Mouse (Mus musculus) kidney, adult 2 months (tissue): ENCODE data around the gene Zmym6. TPM values are rescaled to one million over a fixed set of nuclear protein-coding genes. Genes with fewer than 3 reads are reported as not detected.

Source experiments
- DNase-seq: peaks from one replicate; pipeline ENCODE4 v3.0.0; 2021
- H3K27ac ChIP-seq: fragments of 200-500 bp; 2 replicates; pipeline ENCODE4 v1.5.1; 2012; ENCODE audit warnings: low read depth, low read length, control low read depth, inconsistent platforms; ENCODE audit not compliant: insufficient read depth
- H3K27me3 ChIP-seq: fragments of 200-500 bp; replicated peaks from 2 replicates; pipeline ENCODE4 v1.6.1; 2012; ENCODE audit warnings: mild to moderate bottlenecking, moderate library complexity, low read length, inconsistent platforms; ENCODE audit not compliant: control insufficient read depth, insufficient read depth
- H3K36me3 ChIP-seq: fragments of 200-500 bp; 2 replicates; pipeline ENCODE4 v1.6.1; 2012; ENCODE audit warnings: mild to moderate bottlenecking, moderate library complexity, low read length, inconsistent platforms; ENCODE audit not compliant: control insufficient read depth, insufficient read depth
- H3K4me1 ChIP-seq: fragments of 200-500 bp; 2 replicates; pipeline ENCODE4 v1.6.1; 2011; ENCODE audit warnings: low read length; ENCODE audit not compliant: control insufficient read depth, insufficient read depth
- H3K4me3 ChIP-seq: fragments of 200-500 bp; 2 replicates; pipeline ENCODE4 v1.5.1; 2011; ENCODE audit warnings: mild to moderate bottlenecking, low read depth, low read length, control low read depth; ENCODE audit not compliant: insufficient read depth
- CTCF ChIP-seq: fragments of 200-500 bp; conservative IDR thresholded peaks from 2 replicates; pipeline ENCODE4 v1.5.1; 2011; ENCODE audit warnings: low read depth, mild to moderate bottlenecking, control low read depth, low read length, moderate library complexity, mixed read lengths; ENCODE audit not compliant: insufficient read depth, insufficient read length
- POLR2A ChIP-seq: fragments of 200-500 bp; IDR thresholded peaks from one replicate; pipeline ENCODE4 v1.6.1; 2011; ENCODE audit warnings: low read depth, low read length, control low read depth
- whole genome bisulfite sequencing: fragments of 180-500 bp; shearing (Covaris S2); methylation state at CpG from one replicate; pipeline ENCODE4 v1.1.7; 2018; 5-methylcytosine and 5-hydroxymethylcytosine counted together
- polyA plus RNA-seq: library from polyadenylated mRNA; depleted of rRNA; stranded (reverse); fragments of >200 nt; gene quantifications from 2 replicates; pipeline ENCODE4 v1.2.3, GENCODE M21; 2012

Zmym6 gene
- polyA plus RNA-seq, 1 experiment: 5.3 TPM

DNA sequence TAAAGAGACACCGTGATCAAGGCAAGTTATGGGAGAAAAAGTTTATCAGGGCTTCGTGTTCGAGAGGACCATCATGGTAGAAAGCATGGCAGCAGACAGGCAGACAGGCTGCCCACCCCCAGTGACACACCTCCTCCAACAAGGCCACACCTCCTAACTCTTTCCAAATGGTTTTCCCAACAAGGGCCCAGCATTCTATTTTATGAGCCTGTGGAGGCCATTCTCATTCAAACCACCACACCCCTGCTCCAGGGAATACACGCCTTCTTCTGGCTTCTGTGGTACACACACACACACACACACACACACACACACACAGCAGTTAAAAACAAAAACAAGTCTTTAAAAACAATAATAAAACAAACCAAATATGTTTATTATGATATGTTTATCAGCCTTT, 80.6 kb downstream of the Zmym6 start:
- DNase-seq: no peak
- TF ChIP-seq POLR2A (no peak), CTCF (no peak)
- WGBS: 84% methylated on average over 4 of the region's 4 CpGs
- Histone ChIP-seq H3K36me3 (no peaks in the 10 kb centered on the region), H3K4me1 (no peaks in the 10 kb centered on the region), H3K27ac (no peak overlapping the region), H3K27me3 (no peaks in the 10 kb centered on the region), H3K4me3 (no peak overlapping the region)

DNA sequence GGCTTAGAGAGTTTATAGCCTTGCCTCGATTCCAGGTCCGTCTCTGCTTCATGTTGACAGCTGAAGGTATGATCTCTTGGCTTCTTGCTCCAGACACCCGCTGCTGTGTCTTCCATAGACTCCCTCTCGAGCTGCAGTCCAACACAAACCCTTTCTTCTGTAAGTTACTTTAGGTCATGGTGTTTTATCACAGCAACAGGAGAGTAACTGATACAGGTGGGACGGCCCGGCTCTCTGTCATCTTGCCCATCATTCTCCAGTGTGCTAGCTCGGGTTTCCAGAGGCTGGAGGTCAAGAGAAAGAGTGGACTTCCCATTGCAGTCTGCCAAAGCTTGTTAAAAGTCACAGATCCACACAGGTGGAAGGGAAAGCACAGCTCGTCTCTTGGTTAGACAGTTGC, 86.7 kb downstream of the Zmym6 start:
- Histone ChIP-seq H3K4me1 (no peaks in the 10 kb centered on the region), H3K27me3 (no peaks in the 10 kb centered on the region; the same call in 1 of the 2 replicates), H3K4me3 (no peak overlapping the region), H3K27ac (no peak overlapping the region), H3K36me3 (no peaks in the 10 kb centered on the region)
- no peak for TF ChIP-seq CTCF
- no peak for TF ChIP-seq POLR2A
- WGBS: 36% methylated on average over 8 of the region's 8 CpGs
- DNase-seq: no peak

DNA sequence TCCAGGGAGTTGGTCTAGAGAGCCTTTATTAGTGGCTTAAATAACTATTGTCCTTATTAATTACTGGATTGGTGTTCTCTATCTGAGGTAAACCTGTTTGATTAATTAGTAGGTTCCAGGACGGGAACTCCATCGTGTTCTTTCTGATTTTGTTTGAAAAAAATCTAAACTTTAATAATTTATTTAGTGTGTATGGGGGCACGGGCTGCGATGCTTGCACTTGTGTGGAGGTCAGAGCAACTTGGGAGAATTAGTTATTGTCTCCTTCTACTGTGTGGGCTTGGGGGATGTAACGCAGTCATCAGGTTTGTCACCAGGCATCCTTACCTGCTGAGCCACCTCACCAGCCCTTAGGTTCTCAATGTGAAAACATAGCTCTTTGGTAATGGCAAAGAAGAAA, 89.9 kb downstream of the Zmym6 start:
- 74% methylated on average over 5 of the region's 5 CpGs for WGBS

DNA sequence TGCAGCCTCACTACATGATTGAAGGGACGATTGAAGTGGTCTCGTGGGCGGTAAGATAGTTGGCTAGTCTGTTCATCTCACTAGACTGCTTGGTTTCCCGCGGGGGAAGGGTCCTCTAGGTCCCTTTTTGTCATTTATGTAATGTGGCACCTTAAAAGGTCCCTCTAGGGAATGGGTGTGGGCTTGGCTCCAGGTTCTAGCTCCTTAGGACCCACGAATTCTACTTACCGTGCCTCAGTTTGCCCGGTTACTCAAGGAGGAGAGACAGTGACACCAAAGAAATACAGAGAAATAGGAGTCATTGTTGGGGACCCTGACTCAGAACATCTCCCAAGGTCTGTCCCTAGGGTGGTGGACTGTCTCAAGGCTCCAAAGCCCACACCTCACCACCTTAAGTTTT, 90.5 kb downstream of the Zmym6 start:
- TF ChIP-seq CTCF: no peak
- no peak for TF ChIP-seq POLR2A
- 18% methylated on average over 8 of the region's 8 CpGs for WGBS
- H3K27me3 ChIP-seq: peaks cover 1% of the 10 kb centered on the region; the same call in 1 of the 2 replicates
- H3K36me3 ChIP-seq: no peaks in the 10 kb centered on the region
- no peak for DNase-seq
- H3K4me1 ChIP-seq: no peaks in the 10 kb centered on the region
- H3K4me3 ChIP-seq: no peak overlapping the region
- no peak overlapping the region for H3K27ac ChIP-seq

More for the DNA sequence above, 89.9 kb downstream of the Zmym6 start:
- DNase-seq: no peak
- Histone ChIP-seq H3K4me3 (no peak overlapping the region), H3K27ac (no peak overlapping the region), H3K27me3 (peaks cover 1% of the 10 kb centered on the region; the same call in 1 of the 2 replicates), H3K36me3 (no peaks in the 10 kb centered on the region), H3K4me1 (no peaks in the 10 kb centered on the region)
- TF ChIP-seq CTCF (no peak), POLR2A (no peak)

- DNase-seq: peak; percentile 7
- under 1% methylated on average over 39 of the region's 39 CpGs for WGBS
- Histone ChIP-seq H3K4me3 (peak overlapping the region; percentile 46), H3K27me3 (peaks cover 1% of the 10 kb centered on the region; the same call in 1 of the 2 replicates), H3K27ac (no peak overlapping the region), H3K36me3 (no peaks in the 10 kb centered on the region), H3K4me1 (no peaks in the 10 kb centered on the region)
- TF ChIP-seq CTCF (no peak), POLR2A (no peak)
Observed at GRCm38 (mm10) chr4:127168211-127168913, 91.2 kb downstream of the Zmym6 start.

DNA sequence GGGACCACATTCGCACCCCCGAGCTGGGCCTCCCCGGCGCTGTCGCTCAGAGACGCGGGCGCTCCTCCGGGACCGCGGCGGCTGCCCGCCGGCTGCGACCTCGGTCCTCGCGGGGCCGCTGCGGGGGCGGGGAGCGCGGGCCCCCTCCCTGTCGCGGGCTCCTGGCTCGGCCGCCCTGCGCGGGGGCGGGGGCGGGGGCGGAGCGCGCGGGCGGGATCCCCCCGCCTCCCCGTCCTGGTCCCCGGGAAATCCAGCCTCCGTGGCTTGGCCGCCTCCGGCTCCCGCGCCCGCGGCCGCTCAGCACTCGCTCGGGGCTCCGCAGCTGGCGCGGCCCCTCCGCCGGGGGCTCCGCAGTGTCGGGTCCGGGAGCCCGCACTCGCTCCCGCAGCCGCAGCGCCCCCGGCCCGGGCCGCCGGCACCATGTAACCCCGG, 91.7 kb downstream of the Zmym6 start, which contains the start of gene Dlgap3:
TSS of gene Dlgap3 (plus strand) at position 291 of the 432 bp plus-strand sequence.
- DNase-seq: no peak
- Histone ChIP-seq H3K4me1 (no peaks in the 10 kb centered on the region), H3K27ac (no peak within 1 kb of the TSS), H3K27me3 (peaks cover 1% of the 10 kb centered on the region; the same call in 1 of the 2 replicates), H3K36me3 (no peaks in the 10 kb centered on the region), H3K4me3 (peak within 1 kb of the TSS; percentile 46)
- WGBS: 1% methylated on average over 67 of the region's 67 CpGs
- TF ChIP-seq POLR2A: no peak
- no peak for TF ChIP-seq CTCF
